ENCODE assay signal across 20 mouse cellular contexts in the genomic region with DNA sequence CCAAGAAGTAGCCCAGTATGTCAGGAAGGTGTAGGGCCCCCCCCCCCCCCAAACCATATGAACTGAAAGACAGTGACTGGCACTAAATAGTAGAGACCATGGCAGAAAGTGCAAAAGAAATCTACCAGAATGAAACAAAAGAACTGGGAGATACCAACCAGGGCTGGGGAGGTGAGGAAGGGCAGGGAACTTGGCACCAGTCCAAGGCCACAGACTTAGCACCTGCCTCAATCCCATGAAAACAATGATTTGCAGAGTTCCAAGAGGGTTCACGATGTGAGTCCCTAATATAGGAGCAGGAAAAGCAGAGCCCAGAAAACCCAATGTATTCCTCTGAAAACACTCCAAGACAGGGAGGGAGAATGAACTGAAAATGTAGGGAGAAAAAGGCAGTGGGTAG. TPM values are rescaled to one million over a fixed set of nuclear protein-coding genes. Genes with fewer than 3 reads are reported as not detected.
DNase-seq lines count a peak whose midpoint lies in the region; ATAC-seq and TF ChIP-seq lines count a peak whose summit lies in the region.
"Had no signal": no experiment of that assay in that cellular context is flagged by ENCODE, and none has a peak within 500 bp of the region (broad histone marks: within the 10 kb centered on the region; RNA-seq: fewer than 3 reads in every experiment).

No protein-coding gene starts in this region.

- no peak for DNase-seq in hindbrain, postnatal 0 days (ENCODE audit: low spot score)
- no peak for DNase-seq in hindbrain, embryonic 10.5 days (ENCODE audit: low spot score)
- peak; percentile 31 for DNase-seq in left cerebral cortex, postnatal 4 days
- DNase-seq in left cerebral cortex, postnatal 14 days (ENCODE audit: low spot score in 2 of 2) = no peak
- DNase-seq in MN1 (ENCODE audit: low spot score) = peak; percentile 36
- DNase-seq in brain, adult 2 months (ENCODE audit: low read depth, low spot score) = peak; percentile 45
- DNase-seq in adrenal gland, adult 18-20 months (ENCODE audit: low spot score in 2 of 2) = no peak
- DNase-seq: adrenal gland, adult 8-10 months; cerebellum, adult 9-11 months; gastrocnemius, adult 2 months; heart, adult 18-20 months; heart, postnatal 4 days; lung, adult 2 months had no signal

- H3K4me2 ChIP-seq in hindbrain, postnatal 0 days (ENCODE audit: low read depth, low read length) = no peak overlapping the region
- H3K4me2 ChIP-seq: embryonic facial prominence, embryonic 12.5 days; heart, embryonic 15.5 days; liver, embryonic 12.5 days had no signal

- H3K36me3 ChIP-seq in hindbrain, postnatal 0 days (ENCODE audit: insufficient read depth, low read length) = peaks cover 76% of the 10 kb centered on the region
- H3K36me3 ChIP-seq in hindbrain, embryonic 10.5 days = peaks cover 96% of the 10 kb centered on the region

- no peak overlapping the region for H3K27ac ChIP-seq in hindbrain, postnatal 0 days
- H3K27ac ChIP-seq in hindbrain, embryonic 10.5 days = no peak overlapping the region
- H3K27ac ChIP-seq: embryonic facial prominence, embryonic 12.5 days; gastrocnemius, adult 2 months; heart, embryonic 15.5 days; limb, embryonic 10.5 days; liver, embryonic 12.5 days had no signal

- no peak overlapping the region for H3K4me3 ChIP-seq in hindbrain, postnatal 0 days (ENCODE audit: low read length)
- H3K4me3 ChIP-seq in hindbrain, embryonic 10.5 days = no peak overlapping the region
- H3K4me3 ChIP-seq: embryonic facial prominence, embryonic 12.5 days; gastrocnemius, adult 2 months; heart, embryonic 15.5 days; limb, embryonic 10.5 days; liver, embryonic 12.5 days; megakaryocyte, embryonic 14.5 days had no signal

- H3K4me1 ChIP-seq in hindbrain, postnatal 0 days (ENCODE audit: insufficient read depth, low read length) = no peaks in the 10 kb centered on the region
- H3K4me1 ChIP-seq in hindbrain, embryonic 10.5 days (replicated peaks) = no peaks in the 10 kb centered on the region
- H3K4me1 ChIP-seq: embryonic facial prominence, embryonic 12.5 days; limb, embryonic 10.5 days had no signal

- intact Hi-C loops in left cerebral cortex, postnatal 4 days (cut with DNase I) = no loop called here
- intact Hi-C loops in left cerebral cortex, postnatal 14 days (cut with DNase I) = no loop called here

- ATAC-seq in hindbrain, postnatal 0 days = no peak
- ATAC-seq in erythroblast, adult 5-6 weeks (replicated peaks; ENCODE audit: low FRiP score, poor library complexity, severe bottlenecking) = no peak
- ATAC-seq: midbrain, embryonic 16.5 days had no signal

- WGBS in hindbrain, postnatal 0 days = 30% methylated on average over 1 of the region's 1 CpGs
- 91% methylated on average over 1 of the region's 1 CpGs for WGBS in hindbrain, embryonic 10.5 days

- TF ChIP-seq CTCF in hindbrain, postnatal 0 days (IDR thresholded peaks at IDR 0.05; ENCODE audit: low read depth) = no peak

- 0 out of 2 replicates have a peak overlapping the region, but pooled peaks have one; percentile 5 for H3K9ac ChIP-seq in hindbrain, postnatal 0 days (replicated peaks; ENCODE audit: low read length)
- H3K9ac ChIP-seq: embryonic facial prominence, embryonic 12.5 days; heart, embryonic 15.5 days; liver, embryonic 12.5 days had no signal

- no peaks in the 10 kb centered on the region for H3K27me3 ChIP-seq in hindbrain, postnatal 0 days (ENCODE audit: insufficient read depth, low read length)
- no peaks in the 10 kb centered on the region for H3K27me3 ChIP-seq in hindbrain, embryonic 10.5 days (ENCODE audit: insufficient read depth, poor library complexity, severe bottlenecking)
- H3K27me3 ChIP-seq: embryonic facial prominence, embryonic 12.5 days; heart, embryonic 15.5 days; liver, embryonic 12.5 days; megakaryocyte, embryonic 14.5 days had no signal

- no peaks in the 10 kb centered on the region for H3K9me3 ChIP-seq in hindbrain, postnatal 0 days (ENCODE audit: low read length)
- H3K9me3 ChIP-seq in hindbrain, embryonic 10.5 days = no peaks in the 10 kb centered on the region
- H3K9me3 ChIP-seq: embryonic facial prominence, embryonic 12.5 days; heart, embryonic 15.5 days; limb, embryonic 10.5 days; liver, embryonic 12.5 days; megakaryocyte, embryonic 14.5 days had no signal

RNA-seq across cellular contexts. Expression of a gene that starts 12.2 kb away (rescaled TPM):
- 34.1 and 45.2 TPM in 2 replicates for total RNA-seq in hindbrain, postnatal 0 days (2014; rRNA removed)
- polyA plus RNA-seq in hindbrain, postnatal 0 days (2015; fragmentation: Nextera tagmentation; extraction: Ambion mirVana) = 48.4 and 52.5 TPM in 2 replicates
- polyA plus RNA-seq in hindbrain, embryonic 10.5 days (2016; fragmentation: Nextera tagmentation; extraction: Ambion mirVana) = 83.6 and 98.7 TPM in 2 replicates
- total RNA-seq in left cerebral cortex, postnatal 4 days (2021) = 100 to 1,000 TPM; 105 to 107 TPM
- total RNA-seq in left cerebral cortex, postnatal 14 days (2021) = 100 to 1,000 TPM; 100 to 111 TPM
- total RNA-seq in erythroblast, adult 5-6 weeks (2015; ENCODE audit: low replicate concordance) = 71.9 and 87.0 TPM in 2 replicates
- 316 and 354 TPM in 2 replicates for total RNA-seq in erythroblast, adult 5-6 weeks (2017; ENCODE audit: low replicate concordance)
- total RNA-seq in adrenal gland, adult 18-20 months (2021) = 100 to 1,000 TPM; 117 to 153 TPM

RNA-seq across cellular contexts. Expression of a gene that starts 12.5 kb away (rescaled TPM):
- total RNA-seq in hindbrain, postnatal 0 days (2014; rRNA removed) = 40.8 and 47.0 TPM in 2 replicates
- 71.7 and 85.0 TPM in 2 replicates for polyA plus RNA-seq in hindbrain, postnatal 0 days (2015; fragmentation: Nextera tagmentation; extraction: Ambion mirVana)
- 119 and 146 TPM in 2 replicates for polyA plus RNA-seq in hindbrain, embryonic 10.5 days (2016; fragmentation: Nextera tagmentation; extraction: Ambion mirVana)
- 100 to 1,000 TPM; 173 to 188 TPM for total RNA-seq in left cerebral cortex, postnatal 4 days (2021)
- 100 to 1,000 TPM; 136 to 137 TPM for total RNA-seq in left cerebral cortex, postnatal 14 days (2021)
- 36.9 and 61.2 TPM in 2 replicates for total RNA-seq in erythroblast, adult 5-6 weeks (2015; ENCODE audit: low replicate concordance)
- 116 and 186 TPM in 2 replicates for total RNA-seq in erythroblast, adult 5-6 weeks (2017; ENCODE audit: low replicate concordance)
- 100 to 1,000 TPM; 108 to 136 TPM for total RNA-seq in adrenal gland, adult 18-20 months (2021)

RNA-seq across cellular contexts. Expression of a gene that starts 18.0 kb away (rescaled TPM):
- total RNA-seq in hindbrain, postnatal 0 days (2014; rRNA removed) = 0.10 and 0.54 TPM in 2 replicates
- polyA plus RNA-seq in hindbrain, postnatal 0 days (2015; fragmentation: Nextera tagmentation; extraction: Ambion mirVana) = 0.37 and 0.55 TPM in 2 replicates
- polyA plus RNA-seq in hindbrain, embryonic 10.5 days (2016; fragmentation: Nextera tagmentation; extraction: Ambion mirVana) = 0.30 and 0.92 TPM in 2 replicates
- total RNA-seq in left cerebral cortex, postnatal 4 days (2021) = 1 to 10 TPM; 1.9 to 2.2 TPM
- total RNA-seq in left cerebral cortex, postnatal 14 days (2021) = 1 to 10 TPM; 1.1 to 1.8 TPM
- 1.5 and 2.5 TPM in 2 replicates for total RNA-seq in erythroblast, adult 5-6 weeks (2015; ENCODE audit: low replicate concordance)
- total RNA-seq in erythroblast, adult 5-6 weeks (2017; ENCODE audit: low replicate concordance) = 0.84 and 1.5 TPM in 2 replicates
- 1 to 10 TPM in 1 of 2 experiments, under 1 TPM in 1; 0.86 to 1.0 TPM for total RNA-seq in adrenal gland, adult 18-20 months (2021)

RNA-seq across cellular contexts. Expression of a gene that starts 37.4 kb away (rescaled TPM):
- total RNA-seq in hindbrain, postnatal 0 days (2014; rRNA removed) = 65.8 and 79.7 TPM in 2 replicates
- polyA plus RNA-seq in hindbrain, postnatal 0 days (2015; fragmentation: Nextera tagmentation; extraction: Ambion mirVana) = 222 and 247 TPM in 2 replicates
- 197 and 220 TPM in 2 replicates for polyA plus RNA-seq in hindbrain, embryonic 10.5 days (2016; fragmentation: Nextera tagmentation; extraction: Ambion mirVana)
- 100 to 1,000 TPM; 119 to 135 TPM for total RNA-seq in left cerebral cortex, postnatal 4 days (2021)
- 100 to 1,000 TPM; 168 to 176 TPM for total RNA-seq in left cerebral cortex, postnatal 14 days (2021)
- total RNA-seq in erythroblast, adult 5-6 weeks (2015; ENCODE audit: low replicate concordance) = 16.3 and 18.6 TPM in 2 replicates
- total RNA-seq in erythroblast, adult 5-6 weeks (2017; ENCODE audit: low replicate concordance) = 16.2 and 50.3 TPM in 2 replicates
- total RNA-seq in adrenal gland, adult 18-20 months (2021) = 100 to 1,000 TPM; 360 to 384 TPM

RNA-seq across cellular contexts. Expression of a gene that starts 41.1 kb away (rescaled TPM):
- 939 and 1,848 TPM in 2 replicates for total RNA-seq in hindbrain, postnatal 0 days (2014; rRNA removed)
- polyA plus RNA-seq in hindbrain, postnatal 0 days (2015; fragmentation: Nextera tagmentation; extraction: Ambion mirVana) = 1,254 and 1,260 TPM in 2 replicates
- polyA plus RNA-seq in hindbrain, embryonic 10.5 days (2016; fragmentation: Nextera tagmentation; extraction: Ambion mirVana) = 1,369 and 1,471 TPM in 2 replicates
- 100 to 1,000 TPM; 563 to 595 TPM for total RNA-seq in left cerebral cortex, postnatal 4 days (2021)
- 100 to 1,000 TPM; 342 to 390 TPM for total RNA-seq in left cerebral cortex, postnatal 14 days (2021)
- 298 and 319 TPM in 2 replicates for total RNA-seq in erythroblast, adult 5-6 weeks (2015; ENCODE audit: low replicate concordance)
- total RNA-seq in erythroblast, adult 5-6 weeks (2017; ENCODE audit: low replicate concordance) = 323 TPM in 2 replicates
- 100 to 1,000 TPM; 765 to 908 TPM for total RNA-seq in adrenal gland, adult 18-20 months (2021)

Comparison
In these comparisons a context has a peak if more than half of its experiments do, and no peak if none do; other contexts are left out.
1. DNase-seq: peak in left cerebral cortex, postnatal 4 days (single experiment), MN1 (single experiment) and brain, adult 2 months (single experiment); none in hindbrain, postnatal 0 days (single experiment), hindbrain, embryonic 10.5 days (single experiment), left cerebral cortex, postnatal 14 days (0 of 2) and adrenal gland, adult 18-20 months (0 of 2).